Mouse (Mus musculus): ENCODE measurements at regions not wholly inside any gene's neighbourhood (a gene's known extent, or its start where the extent isn't known, plus 50 kb on each side); places are given as distances from the start of the nearest gene placed in this dataset.

DNA sequence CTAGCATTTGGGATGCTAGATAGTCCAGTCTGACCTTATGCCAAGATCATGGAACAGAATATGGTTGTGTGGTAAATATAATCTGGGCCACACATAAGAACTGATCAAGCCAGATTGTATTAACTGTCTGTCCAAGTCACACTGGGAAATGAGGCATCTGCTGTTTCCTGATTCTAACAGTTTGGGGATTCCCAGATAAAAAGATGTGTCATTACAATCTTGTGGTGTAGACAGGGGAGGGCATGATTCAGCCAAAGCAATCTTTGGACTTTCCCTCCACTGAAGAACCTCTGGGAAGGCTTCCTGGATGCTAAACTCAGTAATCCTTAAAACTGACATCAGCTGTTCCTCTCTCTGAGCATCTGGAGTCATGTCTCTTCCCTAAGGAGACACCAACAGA is 79.6 kb upstream of the Asb5 start:
- no peak for DNase-seq (ENCODE audit: low spot score in 2 of 2)

DNA sequence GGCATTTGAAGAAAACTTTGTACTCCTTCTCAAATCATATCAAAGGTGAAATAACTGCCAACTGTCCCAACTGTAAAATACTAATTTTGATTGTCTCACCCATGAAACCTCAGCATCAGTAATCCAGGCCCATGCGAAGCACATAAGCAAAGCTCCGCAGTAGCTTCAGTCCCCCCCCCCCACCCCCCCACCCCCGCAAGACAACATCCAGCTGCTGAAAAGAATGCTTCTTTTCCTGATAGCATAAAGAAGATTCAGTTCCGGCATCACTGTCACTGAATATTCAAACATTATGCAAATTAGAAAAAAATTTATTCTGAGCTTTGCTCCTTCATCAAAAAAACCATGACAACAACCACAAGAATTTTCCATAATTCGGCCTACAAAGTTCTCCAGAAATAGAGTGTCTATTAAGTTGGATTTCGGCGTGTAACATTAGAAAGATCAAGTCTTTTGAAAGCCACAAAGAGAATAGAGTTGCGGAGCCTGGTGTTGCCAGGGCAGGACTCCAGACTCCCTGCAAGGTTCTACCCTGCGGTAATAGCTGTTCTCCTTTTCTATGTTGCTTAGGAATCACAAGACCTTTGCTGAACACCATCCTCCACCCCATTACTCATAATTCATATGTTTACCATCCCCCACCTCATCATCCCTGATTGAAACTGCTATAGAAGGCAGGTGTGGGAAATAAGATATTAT is 77.9 kb upstream of the Asb5 start:
- no peak for DNase-seq (ENCODE audit: low spot score in 2 of 2)

DNA sequence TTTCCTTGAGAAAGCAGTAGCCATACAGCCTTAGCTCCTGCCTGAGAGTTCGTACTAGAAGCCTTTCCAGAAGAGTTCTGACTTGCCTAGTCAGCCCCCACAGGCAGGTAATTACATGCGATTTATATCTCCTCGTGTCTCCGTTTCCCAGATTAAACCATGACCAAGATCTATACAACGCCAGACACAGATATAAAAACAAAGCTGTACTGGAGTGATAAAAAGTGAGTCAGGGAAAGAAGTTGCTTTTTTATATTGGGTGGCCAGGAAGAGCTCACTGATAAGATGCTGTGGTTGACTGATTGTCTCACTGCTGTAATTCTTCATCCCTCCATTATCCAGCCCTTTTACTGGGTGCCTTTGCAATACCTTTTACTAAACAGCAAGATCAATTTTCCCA is 64.4 kb upstream of the Asb5 start:
- DNase-seq (ENCODE audit: low spot score in 2 of 2) = no peak

DNA sequence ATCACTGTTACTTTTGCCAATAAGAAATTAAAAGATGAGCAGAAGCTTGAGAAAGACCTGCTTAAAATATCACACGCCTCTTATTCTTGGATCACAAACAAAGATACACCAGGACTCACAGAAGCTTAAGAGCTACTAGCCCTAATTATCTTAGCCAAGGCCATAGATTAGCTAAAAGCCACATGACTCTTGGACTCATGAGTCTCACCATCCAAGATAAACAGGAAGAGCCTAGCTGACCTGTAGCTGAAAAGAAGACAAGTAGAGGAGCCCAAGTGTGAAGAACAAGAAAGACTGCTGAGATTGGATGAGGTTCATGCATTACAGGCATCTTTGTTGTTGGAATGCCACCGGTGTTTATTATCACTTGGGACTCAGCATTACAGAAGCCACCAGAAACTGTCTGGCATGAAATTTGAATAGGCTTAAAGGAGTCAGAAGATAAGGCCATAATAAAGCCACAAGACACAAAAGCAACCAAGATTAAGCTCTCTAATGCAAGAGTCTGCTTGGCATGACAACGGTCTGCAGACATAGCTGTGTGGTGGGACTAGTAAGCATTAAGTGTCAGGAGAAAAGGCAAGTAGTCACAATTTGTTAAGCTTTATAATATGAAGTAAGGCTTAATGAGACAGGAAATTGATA is 63.8 kb upstream of the Asb5 start:
- no peak for DNase-seq (ENCODE audit: low spot score in 2 of 2)
